Mouse (Mus musculus): ENCODE results near the gene Tnrc18.
A peak's percentile ranks its signal among the peaks of the same experiment; 100 is the strongest.
"Not testable (repeated sequence)": the region's sequence is repeated elsewhere in the genome, so short reads cannot be mapped to it uniquely, and the experiment has no call there.

Tnrc18 gene

DNA sequence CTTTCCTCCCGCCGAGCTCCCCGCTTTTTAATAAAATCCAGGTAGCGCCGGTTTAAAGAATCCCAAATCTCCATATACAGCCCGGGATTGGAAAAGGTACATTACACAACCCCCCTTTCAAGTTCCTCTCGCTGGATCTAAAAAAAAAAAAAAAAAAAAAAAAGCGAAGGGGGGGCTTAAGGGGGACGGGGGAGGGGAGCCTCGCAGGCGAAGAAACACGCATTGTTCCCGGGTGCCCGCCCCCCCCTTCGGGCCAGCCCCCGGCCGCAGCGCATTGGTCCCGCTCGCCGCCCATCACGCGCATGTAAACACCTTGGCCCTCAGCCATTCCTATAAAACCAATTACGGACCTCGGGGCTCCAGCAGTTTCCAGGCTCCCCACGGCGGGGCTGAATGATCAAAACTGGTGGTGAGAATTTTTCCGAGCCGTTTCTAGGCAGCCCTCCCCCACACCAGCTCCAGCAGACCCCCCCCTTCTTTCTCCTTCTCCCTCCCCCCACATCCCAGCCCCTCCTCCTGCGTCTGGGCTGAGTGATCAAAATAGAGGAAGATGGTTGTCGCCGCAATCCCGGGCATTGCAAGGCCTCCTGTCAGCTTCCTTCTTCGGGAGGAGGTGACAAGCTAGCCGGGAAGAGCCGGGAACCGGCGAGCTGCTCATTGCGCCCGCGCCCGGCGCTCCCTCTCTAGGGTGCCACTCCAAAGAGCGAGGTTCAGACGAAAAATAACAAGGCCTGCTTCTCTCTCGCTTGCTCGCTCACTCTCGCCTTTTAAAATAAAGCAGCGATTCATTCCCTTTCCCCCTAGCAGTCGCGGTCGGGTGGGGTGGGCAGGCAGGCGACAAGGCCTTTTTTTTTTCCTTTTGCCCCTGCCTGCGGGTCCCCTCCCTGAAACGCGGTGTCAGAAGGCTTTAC lies at the start of gene Tnrc18:
TSS of gene Tnrc18 (minus strand) at position 139 of the 911 bp plus-strand sequence.
- peak; percentile 98 for DNase-seq (ENCODE audit: low read depth, low spot score)

DNA sequence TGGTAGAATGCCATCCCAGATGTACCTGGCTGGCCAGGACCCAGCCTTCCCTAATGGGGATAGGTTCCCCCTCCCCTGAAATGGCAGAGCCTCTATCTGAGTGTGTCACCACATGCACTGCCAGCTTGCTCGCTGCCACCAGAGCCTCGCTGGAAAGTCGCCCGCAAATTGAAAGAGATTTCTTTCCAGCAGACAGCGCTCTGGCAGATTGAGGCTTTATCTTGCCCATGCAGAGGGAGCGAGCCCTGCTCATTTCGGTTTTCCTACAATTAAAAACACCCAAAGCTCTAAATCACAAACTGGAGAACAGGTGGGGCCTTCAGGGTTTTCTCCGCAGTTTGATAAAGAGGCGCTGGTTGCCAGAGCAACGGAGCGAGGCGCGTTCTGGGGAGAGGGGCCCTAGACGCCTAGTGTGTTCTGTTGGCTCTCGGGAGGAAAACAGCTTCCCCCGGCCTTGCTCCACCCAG lies 40.3 kb upstream of the Tnrc18 start:
- no peak for DNase-seq (ENCODE audit: low read depth, low spot score)

DNA sequence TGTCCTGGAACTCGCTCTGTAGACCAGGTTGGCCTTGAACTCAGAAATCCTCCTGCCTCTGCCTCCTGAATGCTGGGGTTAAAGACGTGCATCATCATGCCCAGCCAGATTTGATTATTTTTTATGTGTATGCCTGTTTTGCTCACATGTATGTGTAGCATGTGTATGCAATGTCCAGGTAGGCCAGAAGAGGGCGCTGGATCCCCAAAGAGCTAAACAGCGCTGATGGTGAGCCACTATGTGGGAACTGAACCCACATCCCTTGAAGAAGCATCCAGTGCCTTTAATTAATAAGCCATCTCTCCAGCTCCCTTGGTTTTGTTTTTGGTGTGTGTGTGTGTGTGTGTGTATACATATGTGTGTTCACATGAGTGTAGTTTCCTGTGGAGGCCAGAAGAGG lies 38.9 kb upstream of the Tnrc18 start:
- no peak for DNase-seq (ENCODE audit: low read depth, low spot score)

DNA sequence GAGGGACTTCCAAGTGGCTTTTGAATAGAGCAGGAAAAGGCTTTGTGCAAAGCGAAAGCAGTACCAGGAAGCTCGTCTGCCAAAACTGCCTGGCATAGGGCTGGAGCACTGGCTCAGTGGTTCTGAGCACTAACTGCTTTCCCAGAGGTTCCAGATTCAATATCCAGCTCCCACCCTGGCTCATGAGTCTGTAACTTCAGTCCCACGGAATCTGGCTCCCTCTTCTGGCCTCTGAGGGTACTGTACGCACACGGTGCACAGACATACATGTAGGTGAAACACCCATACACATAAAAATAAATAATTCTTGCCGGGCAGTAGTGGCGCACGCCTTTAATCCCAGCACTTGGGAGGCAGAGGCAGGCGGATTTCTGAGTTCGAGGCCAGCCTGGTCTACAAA lies 37.4 kb upstream of the Tnrc18 start:
- no peak for DNase-seq (ENCODE audit: low read depth, low spot score)

DNA sequence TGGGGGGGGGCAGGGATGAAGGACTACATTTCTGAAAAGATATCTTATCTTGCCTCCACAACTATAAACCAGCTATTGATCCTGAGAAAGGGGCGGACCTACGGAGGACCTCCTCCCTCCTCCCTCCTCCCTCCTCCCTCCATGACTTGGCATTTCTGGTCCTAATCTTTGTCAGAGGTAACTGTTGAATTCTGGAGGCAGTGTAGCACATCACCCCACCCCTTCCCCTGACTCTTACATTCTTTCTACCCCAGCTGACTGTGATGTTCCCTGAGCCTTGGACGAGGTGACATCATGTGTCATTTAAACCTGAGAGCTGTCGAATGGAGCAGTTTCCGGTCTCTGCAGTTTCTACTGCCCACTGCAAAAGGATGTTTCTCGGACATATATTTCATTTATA lies 36.1 kb upstream of the Tnrc18 start:
- DNase-seq (ENCODE audit: low read depth, low spot score): no peak

DNA sequence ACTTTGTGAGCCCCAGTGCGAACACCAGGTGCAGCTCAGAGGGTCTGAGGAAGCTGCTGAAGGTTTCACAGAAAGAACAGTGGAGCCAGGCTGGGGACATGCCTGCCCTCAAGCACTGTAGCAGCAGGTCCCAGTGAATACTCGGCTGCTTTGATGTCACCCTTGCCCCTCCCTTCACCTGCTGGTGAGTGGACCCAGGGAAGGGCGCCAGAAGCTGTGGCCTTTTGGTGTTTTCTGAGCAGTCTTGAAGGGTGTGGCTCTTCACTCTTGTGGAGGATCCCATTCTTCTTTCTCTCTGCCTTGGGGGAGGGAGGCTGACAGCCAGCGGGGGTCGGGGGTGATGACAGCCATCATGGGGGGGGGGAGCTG lies 34.2 kb upstream of the Tnrc18 start:
- DNase-seq (ENCODE audit: low read depth, low spot score): no peak

DNA sequence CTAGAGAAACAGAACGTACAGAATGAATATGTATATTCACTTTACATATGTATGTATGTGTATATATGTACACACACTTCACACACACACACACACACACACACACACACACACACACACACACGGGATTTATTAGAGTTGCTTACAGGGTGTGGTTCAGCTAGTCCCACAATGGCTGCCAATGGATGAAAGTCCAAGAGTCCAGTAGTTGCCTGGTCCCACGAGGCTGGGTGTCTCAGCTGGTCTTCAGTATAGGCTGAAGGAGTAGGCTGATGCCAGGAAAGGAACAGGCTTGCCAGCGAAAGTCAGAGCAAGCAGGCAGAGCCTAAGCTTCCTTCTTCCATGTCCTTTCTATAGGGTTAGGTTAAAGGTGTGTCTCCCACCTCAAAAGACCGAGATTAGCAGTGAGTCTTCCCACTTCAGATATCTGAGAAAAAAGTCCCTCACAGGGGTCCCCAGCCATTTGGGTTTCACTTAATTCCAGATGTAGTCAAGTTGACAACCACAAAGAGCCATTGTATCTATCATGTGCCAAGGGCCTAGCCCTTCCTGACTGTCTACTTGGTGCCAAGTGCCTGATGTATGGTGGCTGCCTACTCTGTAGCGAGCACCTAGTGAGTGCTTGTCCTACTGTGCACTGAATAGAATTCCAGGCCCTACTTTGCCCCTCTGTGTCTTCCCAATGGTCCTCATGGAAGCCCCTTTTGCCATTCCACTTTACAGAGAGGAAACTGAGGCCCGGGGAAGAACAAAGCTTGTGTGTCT lies 33.6 kb upstream of the Tnrc18 start:
- DNase-seq (ENCODE audit: low read depth, low spot score): no peak

DNA sequence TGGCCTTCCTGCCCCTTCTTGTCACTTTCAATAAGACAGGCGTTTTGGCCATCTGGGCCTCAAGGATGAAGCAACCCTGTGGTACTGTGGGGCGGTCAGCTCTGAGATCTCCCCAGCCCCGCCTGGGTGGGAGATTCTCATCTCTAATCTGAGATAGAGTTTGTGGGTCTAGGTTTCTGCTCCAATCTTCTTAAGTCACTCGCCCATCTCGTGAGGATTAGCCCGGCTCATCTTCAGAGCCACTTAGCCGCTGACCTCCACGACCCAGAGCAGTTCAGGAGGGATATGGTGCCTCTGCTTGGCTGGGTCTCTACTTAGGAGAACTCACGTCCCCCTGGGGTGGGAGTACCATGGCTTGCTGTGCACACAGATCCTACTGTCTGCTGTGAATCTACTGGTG lies 33.0 kb upstream of the Tnrc18 start:
- no peak for DNase-seq (ENCODE audit: low read depth, low spot score)

DNA sequence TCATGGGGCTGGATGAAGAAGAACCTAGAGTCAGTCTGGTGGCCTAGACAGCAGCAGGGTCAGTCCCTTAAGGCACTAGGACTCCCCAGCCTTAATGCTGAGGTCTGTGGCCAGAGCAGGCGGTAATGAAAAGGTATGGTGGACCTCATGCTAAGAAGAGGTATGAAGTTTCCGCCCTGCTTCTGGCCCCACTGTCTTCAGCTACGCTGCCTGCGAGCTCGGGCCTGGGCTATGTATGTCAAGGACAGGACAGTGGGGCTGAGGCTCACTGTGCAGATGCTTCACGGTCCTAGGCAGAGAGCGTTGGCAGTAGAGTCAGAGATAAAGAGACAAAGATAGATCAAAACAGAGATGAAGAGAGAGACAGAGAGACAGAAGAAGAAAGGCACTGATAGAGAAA lies 31.4 kb upstream of the Tnrc18 start:
- no peak for DNase-seq (ENCODE audit: low read depth, low spot score)

DNA sequence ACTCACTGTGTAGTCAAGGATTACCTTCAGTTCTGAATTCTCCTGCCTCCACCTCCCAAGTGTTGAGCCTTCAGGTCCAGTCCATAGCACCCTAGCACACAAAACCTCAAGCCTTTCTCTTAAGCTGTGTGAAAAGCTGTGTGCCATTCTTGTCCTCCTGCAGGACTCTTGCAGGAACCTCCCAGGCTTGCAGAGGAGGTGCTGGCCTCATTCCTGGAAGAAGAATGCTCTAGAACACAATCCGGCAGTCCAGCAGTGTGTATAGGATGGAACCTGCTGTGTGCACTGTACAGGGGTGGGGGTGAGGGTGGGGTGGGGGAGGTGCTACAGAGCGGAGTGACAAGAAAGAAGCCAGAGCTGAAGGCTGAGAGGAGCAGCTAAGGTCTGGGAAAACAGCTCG lies 30.7 kb upstream of the Tnrc18 start:
- no peak for DNase-seq (ENCODE audit: low read depth, low spot score)

DNA sequence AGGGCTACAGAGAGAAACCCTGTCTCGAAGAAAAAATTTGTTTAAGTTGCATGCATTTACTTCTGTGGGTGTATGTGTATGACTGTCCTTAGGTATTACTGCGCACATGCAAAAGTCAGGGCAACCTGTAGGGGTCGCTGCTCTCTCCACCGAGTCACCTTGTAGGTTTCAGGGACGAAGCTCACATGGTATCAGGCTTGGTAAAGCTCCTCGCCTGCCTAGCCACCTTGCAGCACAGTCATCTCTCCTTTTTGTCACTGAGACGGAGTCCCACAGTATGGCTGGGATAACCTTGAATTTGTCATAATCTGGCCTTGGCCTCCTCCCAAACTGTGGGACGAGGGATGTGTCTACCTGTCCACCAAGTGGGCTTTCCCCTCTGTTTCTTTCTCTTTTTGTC lies 27.0 kb upstream of the Tnrc18 start:
- DNase-seq (ENCODE audit: low read depth, low spot score): no peak

DNA sequence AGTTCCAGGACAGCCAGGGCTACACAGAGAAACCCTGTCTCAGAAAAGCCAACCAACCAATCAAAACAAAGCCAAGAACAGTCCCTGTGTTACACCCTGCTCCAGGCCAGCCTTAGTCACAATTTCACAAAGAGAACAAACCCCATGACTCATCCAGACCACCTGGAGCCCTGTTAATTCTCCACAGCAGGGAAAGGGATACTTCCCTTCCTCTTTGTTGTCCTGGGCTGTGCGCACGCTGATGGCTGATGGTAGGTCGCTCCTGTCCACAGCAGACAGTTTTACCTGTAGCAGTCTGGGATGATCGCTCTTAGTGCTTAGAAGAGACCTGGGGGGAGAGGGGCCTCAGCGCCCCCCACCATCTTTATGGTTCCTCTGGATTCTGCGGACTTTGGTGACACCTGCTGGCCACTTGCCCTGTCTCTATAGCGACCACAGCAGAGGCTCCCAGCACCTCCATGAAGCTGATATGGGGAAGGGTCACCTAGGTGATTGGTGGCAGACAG lies 24.7 kb upstream of the Tnrc18 start:
- no peak for DNase-seq (ENCODE audit: low read depth, low spot score)

DNA sequence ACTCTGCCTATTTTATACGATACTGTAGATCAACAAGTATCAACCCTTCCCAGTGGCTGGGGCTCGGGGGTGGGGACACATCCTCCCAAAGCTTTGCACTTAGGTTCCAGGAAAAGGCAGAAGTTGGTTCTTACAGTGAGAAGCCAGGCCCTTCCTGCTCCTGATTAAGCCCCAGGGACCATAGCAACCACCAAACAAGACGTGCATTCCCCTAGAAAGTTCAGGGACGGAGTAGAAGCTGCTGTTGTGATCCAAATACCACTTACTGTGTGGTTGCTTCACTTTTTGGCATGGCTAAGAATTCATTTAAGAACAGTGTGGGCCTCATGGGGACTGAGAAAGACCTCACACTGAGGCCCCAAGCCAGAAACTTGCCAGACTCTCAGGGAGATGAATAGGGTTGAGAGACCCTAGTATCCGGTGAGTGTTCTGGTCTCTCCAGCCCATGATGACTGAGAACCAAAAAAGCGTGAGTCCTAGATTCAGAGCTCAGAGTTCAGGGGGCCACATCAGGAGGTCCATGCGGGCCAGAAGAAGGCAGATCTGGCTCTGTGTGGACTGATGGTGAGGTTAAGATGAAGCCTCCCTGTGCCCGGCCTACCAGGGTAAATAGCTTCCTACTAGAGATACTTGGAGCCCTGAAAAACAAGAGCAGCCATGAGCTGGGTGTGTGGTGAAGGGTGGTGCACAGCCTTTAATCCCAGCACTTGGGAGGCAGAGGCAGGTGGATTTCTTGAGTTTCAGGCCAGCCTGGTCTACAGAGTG lies 24.1 kb upstream of the Tnrc18 start:
- DNase-seq (ENCODE audit: low read depth, low spot score): no peak

DNA sequence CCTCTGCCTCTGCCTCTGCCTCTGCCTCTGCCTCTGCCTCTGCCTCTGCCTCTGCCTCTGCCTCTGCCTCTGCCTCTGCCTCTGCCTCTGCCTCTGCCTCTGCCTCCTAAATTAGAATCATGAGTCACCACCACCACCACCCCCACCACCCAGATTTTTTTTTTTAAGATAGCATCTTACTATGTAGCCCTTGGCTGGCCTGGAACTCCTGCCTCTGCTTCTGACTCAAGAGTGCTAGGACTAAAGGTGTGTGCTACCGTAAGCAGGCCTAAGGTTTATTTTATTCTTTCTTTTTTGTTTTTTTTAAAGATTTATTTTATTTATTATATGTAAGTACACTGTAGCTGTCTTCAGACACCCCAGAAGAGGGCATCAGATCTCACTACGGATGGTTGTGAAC lies 20.0 kb upstream of the Tnrc18 start:
- DNase-seq (ENCODE audit: low read depth, low spot score): not testable (repeated sequence)

DNA sequence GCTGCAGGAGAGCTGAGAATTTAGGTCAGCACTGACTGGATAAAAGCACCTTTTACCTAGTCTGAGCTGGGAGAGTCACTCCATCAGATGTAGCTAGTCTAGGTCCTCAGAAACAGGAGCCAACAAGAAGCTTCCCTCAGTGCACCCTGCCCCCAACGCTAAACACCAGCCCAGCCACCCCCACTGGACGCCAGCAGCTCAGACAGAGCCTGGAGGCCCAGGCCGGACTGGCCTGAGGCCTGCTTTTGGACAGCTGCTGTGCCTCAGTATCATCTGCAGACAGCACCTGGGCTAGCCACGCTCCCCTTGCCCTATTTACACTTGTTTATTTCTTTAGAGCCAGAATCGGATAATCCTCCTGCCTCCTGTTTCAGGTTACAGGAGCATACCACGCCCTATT lies 19.4 kb upstream of the Tnrc18 start:
- no peak for DNase-seq (ENCODE audit: low read depth, low spot score)

DNA sequence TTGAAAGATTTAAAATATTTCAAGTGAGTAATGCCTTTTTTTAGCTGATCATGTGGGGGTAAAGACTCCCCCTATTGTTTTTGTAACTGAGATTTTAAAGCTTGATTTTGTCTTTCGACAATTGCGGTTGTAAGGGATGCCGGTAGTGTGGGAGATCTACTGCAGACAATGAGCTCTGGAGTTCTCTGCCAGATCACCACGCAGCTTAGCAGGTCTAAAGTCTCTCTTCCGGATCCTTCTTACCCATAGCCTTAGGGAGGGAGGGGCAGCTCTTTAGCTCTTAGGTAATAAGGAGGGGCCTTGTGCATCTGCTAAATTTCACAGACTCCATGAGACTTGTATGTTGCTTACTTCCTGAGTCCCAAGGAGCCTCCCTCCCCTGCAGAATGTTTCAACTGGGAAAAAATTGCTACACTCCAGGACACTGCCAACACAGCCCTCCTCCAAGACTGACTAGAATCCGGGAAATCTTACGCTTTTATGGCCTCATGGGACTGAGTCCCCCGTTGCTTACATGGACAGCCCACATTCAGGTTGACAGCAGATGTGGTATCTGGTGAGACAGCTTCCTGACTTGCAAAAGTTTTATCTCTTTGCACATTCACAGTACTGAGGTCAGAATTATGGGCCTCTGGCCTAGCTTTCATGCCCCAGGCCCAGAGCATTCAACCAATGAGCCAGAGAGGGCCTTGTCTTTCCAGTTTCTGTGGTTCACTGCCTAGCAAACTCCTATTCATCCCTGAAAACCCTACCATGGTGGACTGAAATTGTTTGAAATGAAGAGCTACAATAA lies 16.4 kb upstream of the Tnrc18 start:
- DNase-seq (ENCODE audit: low read depth, low spot score): no peak

DNA sequence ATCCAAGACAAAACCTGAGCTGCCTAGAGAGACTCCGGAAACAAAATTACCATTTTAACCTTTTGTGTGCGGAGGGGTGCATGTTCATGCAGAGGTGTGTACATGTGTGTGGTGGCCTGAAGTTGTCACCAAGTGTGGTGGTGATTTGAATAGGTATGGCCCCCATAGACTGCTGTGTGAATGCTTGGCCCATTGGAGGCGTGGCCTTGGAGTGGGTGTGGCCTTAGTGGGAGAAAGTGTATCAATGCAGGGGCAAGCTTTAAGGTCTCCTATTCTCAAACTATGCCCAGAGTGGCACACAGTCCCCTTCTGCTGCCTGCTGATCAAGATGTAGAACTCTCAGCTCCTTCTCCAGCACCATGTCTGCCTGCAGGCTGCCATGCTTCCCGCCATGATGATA lies 8.7 kb upstream of the Tnrc18 start:
- no peak for DNase-seq (ENCODE audit: low read depth, low spot score)

DNA sequence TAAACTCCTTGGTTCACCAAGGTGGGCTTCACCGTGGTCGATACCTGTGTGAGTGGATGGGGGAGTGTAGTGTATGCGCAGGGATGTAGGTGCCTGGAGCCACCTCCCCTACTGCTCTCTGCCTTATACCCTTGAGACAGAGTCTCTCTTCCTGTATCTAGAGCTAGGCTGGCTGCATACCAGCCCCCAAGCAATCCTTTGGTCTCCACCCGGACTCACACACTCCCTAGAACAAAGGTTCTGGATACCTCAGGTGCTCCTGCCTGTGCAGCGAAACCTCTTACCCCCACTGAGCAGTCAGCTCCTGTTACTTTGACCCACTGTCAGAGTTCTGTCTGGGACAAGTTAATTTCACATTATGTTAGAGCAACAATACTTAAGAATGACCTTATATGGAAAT lies 8.2 kb upstream of the Tnrc18 start:
- DNase-seq (ENCODE audit: low read depth, low spot score): no peak

DNA sequence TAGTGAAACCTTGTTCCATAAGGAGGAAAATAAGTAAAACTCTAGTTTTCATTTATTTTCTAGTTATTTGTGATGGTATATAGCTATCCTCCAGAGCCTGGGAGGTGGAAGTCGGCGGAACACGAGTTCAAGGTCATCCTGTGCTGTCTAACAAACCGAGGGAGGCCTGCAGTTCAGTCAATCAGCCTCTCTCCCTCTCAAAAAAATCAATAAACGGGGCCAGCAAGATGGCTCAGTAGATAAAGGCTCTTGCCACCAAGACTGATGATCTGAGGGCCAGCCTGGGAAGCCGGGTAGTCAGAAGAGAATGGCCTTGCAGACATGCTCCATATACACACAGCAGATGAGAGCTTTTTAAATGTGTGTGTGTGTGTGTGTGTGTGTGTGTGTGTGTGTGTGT lies 6.6 kb upstream of the Tnrc18 start:
- no peak for DNase-seq (ENCODE audit: low read depth, low spot score)

DNA sequence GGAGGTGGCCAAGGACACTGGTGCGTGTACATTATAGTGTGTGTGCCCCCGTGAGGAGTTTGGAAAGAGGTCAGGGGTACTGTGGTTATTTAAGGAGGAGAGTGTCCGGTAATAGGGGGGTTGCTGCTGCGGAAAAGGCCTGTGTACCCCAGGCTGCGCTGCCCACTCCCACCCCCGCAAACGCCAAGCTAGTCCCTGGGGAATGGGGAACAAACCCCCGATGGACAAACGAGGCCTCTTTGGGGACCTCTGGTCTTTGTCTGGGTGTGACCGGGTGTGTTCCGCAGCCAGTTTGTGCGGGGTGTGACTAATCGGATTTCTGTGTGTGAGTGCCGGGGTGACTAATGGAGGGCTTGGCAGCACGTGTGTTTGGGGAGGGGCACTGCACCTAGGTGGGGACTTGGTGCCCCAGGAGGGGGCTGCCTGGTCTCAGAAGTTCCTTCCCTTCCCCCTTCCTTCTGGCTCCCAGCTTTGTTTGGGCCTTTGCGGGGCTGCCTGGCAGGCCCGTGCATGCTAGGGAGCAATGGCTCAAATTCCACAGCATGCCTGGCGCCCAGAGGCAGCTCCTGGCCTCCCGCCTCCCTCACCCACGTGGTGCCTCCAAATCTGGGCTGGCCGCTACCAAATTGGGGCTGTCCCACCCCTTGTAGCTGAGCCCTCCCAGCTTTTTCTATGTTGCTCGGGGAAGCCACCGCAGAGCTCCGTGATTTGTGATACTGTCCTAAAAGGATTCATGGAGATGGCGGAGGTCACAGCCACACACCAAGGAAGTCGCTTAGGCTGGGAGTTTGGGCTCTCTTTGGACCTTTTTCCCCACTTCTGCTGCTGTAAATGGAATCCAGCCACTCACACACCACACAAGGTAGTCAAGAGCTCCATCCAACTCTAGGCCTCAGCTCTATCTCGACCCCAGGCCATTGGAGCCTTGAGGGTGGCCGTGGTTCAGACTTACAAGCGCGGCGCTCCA lies 5.9 kb upstream of the Tnrc18 start:
- peak; percentile 77 for DNase-seq (ENCODE audit: low read depth, low spot score)

Measured in embryo, embryonic 11.5 days (tissue).